Mouse (Mus musculus) liver, embryonic 14.5 days (tissue): ENCODE measurements around the gene Gstp2.

Experiments
- CTCF ChIP-seq: IDR thresholded peaks from 2 replicates; pipeline ENCODE4 v1.5.1; 2016; ENCODE audit warnings: antibody characterized with exemption, low read depth, control low read depth
- EP300 ChIP-seq: IDR thresholded peaks from 2 replicates; pipeline ENCODE4 v1.6.1; 2016; ENCODE audit warnings: antibody characterized with exemption, low read depth

DNA sequence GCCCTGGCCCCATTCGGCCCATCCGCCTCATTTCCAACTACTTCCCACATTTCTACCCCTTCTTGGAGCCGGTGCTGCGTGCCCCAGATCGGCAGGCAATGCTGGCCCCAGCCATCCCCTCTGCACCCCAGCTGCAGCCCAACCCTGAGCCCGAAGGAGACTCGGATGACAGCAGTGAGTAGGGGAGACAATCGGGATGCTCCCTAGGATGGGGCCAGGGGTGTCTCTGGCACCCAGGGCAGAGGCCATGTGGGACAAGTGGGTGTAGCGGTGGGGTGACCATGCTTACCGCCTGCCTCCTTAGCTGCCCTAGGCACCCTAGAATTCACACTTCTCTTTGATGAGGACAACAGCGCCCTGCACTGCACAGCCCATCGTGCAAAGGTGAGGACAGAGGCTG, 42.2 kb downstream of the Gstp2 start:
- TF ChIP-seq CTCF (no peak), EP300 (no peak)
